Mouse (Mus musculus): ENCODE results near the gene H2-T22. TPM values are rescaled to one million over a fixed set of nuclear protein-coding genes. Genes with fewer than 3 reads are reported as not detected.

The H2-T22 gene
- polyA plus RNA-seq (2012; rRNA removed), result 10.6 and 12.9 TPM in 2 replicates

DNA sequence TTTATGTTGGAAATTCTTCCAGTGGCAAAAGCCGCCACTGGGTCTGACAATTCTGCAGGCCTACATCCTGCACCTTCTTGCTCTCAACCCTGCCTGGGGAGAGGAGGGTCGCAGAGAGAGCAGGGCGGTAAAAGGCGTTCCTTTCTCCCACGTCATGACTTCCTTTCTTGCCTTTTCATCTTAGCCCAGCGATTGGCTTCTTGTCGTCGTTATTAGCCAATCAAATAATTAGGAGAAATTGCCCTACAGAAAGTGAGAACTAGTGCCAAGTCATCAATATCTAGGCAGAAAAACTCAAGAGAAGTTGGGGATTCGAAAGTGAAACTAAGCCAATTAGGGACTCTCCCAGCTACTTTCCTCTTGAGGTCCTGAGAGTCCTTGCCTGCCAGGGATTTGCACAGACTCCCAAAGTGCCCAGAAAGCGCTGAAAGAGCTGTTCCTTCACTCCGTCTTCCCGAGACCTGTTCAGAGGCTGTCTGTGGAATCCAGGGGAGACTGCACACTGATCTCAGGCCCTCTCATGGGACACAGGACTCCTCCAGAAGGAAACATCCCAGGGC, at the start of gene H2-T22, which contains the start of gene Gm6034:
Gene H2-T22 (minus strand): TSS at position 138 of the 560 bp plus-strand sequence.
Gene Gm6034 (plus strand): TSS at position 352 of the 560 bp plus-strand sequence.

DNA sequence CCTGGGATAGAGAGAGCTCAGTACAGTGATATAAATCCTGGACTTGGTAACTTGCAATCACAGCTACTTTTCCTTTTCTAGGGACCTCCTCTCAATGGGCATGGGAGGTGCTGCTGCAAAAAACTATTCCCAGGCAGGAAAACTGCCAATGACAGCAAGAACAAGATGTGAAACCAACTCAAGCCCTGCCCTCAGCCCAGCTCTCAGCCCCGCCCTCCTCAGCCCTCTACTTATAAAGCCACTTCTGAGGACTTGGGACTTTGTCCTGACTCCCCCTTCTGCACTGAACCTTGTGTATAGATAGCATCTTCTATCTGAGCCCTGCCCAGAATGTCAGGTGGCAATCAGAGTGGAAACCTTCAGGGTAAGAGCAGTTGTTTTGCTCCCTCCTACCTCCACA, 15.8 kb upstream of the H2-T22 start, which contains the start of gene Gm11127:
Gene Gm11127 (minus strand): TSS at position 10 of the 400 bp plus-strand sequence.

GRCm38 (mm10) chr17:36032351-36032875, 10.1 kb downstream of the H2-T22 start, which contains the start of gene H2-T23:
Gene H2-T23 (minus strand): TSS chr17:36032855.

DNA sequence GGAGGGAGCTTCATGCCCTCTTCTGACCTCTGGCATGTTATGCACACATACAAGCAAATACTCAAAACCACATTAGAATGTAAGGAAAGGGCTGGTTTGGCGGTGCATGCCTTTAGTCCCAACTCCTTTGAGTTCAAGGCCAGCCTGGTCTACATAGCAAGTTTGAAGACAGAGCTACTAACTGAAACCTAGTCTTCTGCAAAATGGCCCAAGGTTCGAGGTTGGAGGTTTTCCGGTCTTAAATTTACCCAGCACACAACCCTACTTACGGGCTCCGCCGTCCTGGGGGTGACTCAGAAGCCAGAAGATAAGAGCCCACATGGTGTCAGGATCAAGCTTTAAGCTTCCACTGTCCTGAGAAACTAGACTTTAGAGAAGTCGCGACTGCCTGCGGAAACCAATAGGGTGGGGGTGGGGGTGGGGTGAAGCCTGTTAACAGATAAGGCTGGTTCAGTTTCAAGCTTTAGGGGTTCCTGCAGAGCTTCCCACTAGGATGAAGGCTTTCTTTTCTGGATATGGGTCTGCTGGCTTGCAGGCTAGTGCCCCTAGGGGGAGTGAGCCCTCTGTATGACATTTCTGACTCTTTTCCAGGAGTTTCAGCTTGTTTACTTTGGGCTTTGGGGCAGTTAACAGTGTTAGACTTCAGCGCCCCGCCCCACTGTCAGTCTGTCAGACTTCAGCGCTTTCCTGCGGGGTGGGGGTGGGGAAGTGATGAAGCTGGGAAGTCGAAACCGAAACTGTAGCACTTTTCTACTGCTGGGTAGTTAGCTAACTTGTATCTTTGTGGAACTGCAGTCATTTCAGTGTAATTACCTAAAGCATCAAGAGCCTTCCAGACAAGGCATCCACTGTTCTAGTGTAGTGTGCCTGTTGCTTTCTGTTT, 22.1 kb downstream of the H2-T22 start, which contains the start of gene H2-T24:
Gene H2-T24 (minus strand): TSS at position 370 of the 883 bp plus-strand sequence.

Other genes with a start within 250 kb of the H2-T22 start
- 2.3 and 3.8 TPM in 2 replicates for gene Ier3, start 221.1 kb downstream of the H2-T22 start, polyA plus RNA-seq (2012; rRNA removed)
- gene Flot1, start 219.5 kb downstream of the H2-T22 start, polyA plus RNA-seq (2012; rRNA removed), result 53.2 and 54.8 TPM in 2 replicates
- gene Tubb5, start 204.4 kb downstream of the H2-T22 start, polyA plus RNA-seq (2012; rRNA removed), result 1,643 and 2,189 TPM in 2 replicates
- 37.8 and 41.2 TPM in 2 replicates for gene Mdc1, start 201.2 kb downstream of the H2-T22 start, polyA plus RNA-seq (2012; rRNA removed)
- gene Nrm, start 181.4 kb downstream of the H2-T22 start, polyA plus RNA-seq (2012; rRNA removed), result 61.1 and 62.0 TPM in 2 replicates
- 47.5 and 56.9 TPM in 2 replicates for gene Ppp1r18, start 177.2 kb downstream of the H2-T22 start, polyA plus RNA-seq (2012; rRNA removed)
- gene Dhx16, start 162.9 kb downstream of the H2-T22 start, polyA plus RNA-seq (2012; rRNA removed), result 72.6 and 76.7 TPM in 2 replicates
- 40.5 and 45.6 TPM in 2 replicates for gene 2310061I04Rik, start 145.3 kb downstream of the H2-T22 start, polyA plus RNA-seq (2012; rRNA removed)
- 136 and 230 TPM in 2 replicates for gene Atat1, start 132.7 kb downstream of the H2-T22 start, polyA plus RNA-seq (2012; rRNA removed)
- 46.6 and 55.3 TPM in 2 replicates for gene Mrps18b, start 126.4 kb downstream of the H2-T22 start, polyA plus RNA-seq (2012; rRNA removed)
- 46.3 and 48.5 TPM in 2 replicates for gene Ppp1r10, start 126.3 kb downstream of the H2-T22 start, polyA plus RNA-seq (2012; rRNA removed)
- gene Abcf1, start 73.0 kb downstream of the H2-T22 start, polyA plus RNA-seq (2012; rRNA removed), result 95.0 and 180 TPM in 2 replicates
- gene Gnl1, start 62.9 kb downstream of the H2-T22 start, polyA plus RNA-seq (2012; rRNA removed), result 35.1 and 60.9 TPM in 2 replicates
- 43.4 and 44.2 TPM in 2 replicates for gene Prr3, start 62.5 kb downstream of the H2-T22 start, polyA plus RNA-seq (2012; rRNA removed)
- gene H2-T24, start 22.2 kb downstream of the H2-T22 start, polyA plus RNA-seq (2012; rRNA removed), result 0.96 and 0.99 TPM in 2 replicates
- 4.6 and 5.0 TPM in 2 replicates for gene H2-T23, start 9.9 kb downstream of the H2-T22 start, polyA plus RNA-seq (2012; rRNA removed)
- gene Gm6034, start 214 bp upstream of the H2-T22 start, polyA plus RNA-seq (2012; rRNA removed), result not detected in 2 replicates
- gene Gm11127, start 15.6 kb upstream of the H2-T22 start, polyA plus RNA-seq (2012; rRNA removed), result not detected in 2 replicates
- not detected in 2 replicates for gene Gm19684, start 78.9 kb upstream of the H2-T22 start, polyA plus RNA-seq (2012; rRNA removed)
- not detected in 2 replicates for gene Gm7030, start 86.7 kb upstream of the H2-T22 start, polyA plus RNA-seq (2012; rRNA removed)
- 0.15 and 0.28 TPM in 2 replicates for gene Gm8909, start 125.8 kb upstream of the H2-T22 start, polyA plus RNA-seq (2012; rRNA removed)
- not detected in 2 replicates for gene H2-T3, start 147.5 kb upstream of the H2-T22 start, polyA plus RNA-seq (2012; rRNA removed)
- 59.6 and 60.2 TPM in 2 replicates for gene Rpp21, start 215.3 kb upstream of the H2-T22 start, polyA plus RNA-seq (2012; rRNA removed)
- gene Trim39, start 229.5 kb upstream of the H2-T22 start, polyA plus RNA-seq (2012; rRNA removed), result 43.9 and 47.1 TPM in 2 replicates
- not detected in 2 replicates for gene H2-M10.2, start 243.7 kb upstream of the H2-T22 start, polyA plus RNA-seq (2012; rRNA removed)